In the genomic region with DNA sequence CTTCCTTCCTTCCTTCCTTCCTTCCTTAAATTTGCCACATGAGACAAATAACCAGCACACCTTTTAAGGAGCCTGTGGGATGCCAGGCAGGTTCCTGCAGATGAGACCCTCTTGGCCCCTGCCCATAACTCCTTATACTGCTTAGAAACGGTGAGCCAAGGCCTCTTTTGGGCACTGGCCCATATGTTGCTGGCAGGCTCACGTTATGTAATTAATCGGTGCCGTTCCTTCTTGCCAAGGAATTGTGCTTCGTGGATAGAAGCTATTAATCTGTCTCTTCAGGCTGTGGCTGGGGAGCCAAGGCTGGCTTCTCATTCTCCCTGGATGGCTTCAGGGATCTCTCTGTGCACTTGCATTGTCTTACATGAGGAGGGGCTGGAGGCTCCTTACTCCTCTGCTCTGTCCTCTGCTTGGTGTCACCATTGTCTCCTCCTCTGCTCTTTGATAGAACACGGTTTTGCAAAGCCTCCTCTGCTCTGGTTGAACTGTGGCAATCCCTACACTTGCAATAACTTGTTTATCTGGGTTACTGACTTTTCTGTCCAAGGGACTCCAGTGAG, we compare ENCODE assay signal across 16 mouse cellular contexts. TPM values are rescaled to one million over a fixed set of nuclear protein-coding genes. Genes with fewer than 3 reads are reported as not detected.
DNase-seq lines count a peak whose midpoint lies in the region; ATAC-seq lines count a peak whose summit lies in the region.
"Had no signal": no experiment of that assay in that cellular context is flagged by ENCODE, and none has a peak within 500 bp of the region (broad histone marks: within the 10 kb centered on the region; RNA-seq: fewer than 3 reads in every experiment).

No protein-coding gene starts in this region.

- WGBS in hindbrain, embryonic 16.5 days, result 26% methylated on average over 6 of the region's 6 CpGs
- WGBS in hindbrain, embryonic 10.5 days, result 81% methylated on average over 6 of the region's 6 CpGs

- no peak overlapping the region for H3K27ac ChIP-seq in hindbrain, embryonic 16.5 days (ENCODE audit: low read depth, low read length)
- H3K27ac ChIP-seq in hindbrain, embryonic 10.5 days, result no peak overlapping the region
- H3K27ac ChIP-seq: left cerebral cortex, adult 2 months; liver, embryonic 13.5 days had no signal

- H3K4me3 ChIP-seq in hindbrain, embryonic 16.5 days (ENCODE audit: low read length), result no peak overlapping the region
- no peak overlapping the region for H3K4me3 ChIP-seq in hindbrain, embryonic 10.5 days
- H3K4me3 ChIP-seq: left cerebral cortex, adult 2 months; liver, embryonic 13.5 days had no signal

- H3K4me2 ChIP-seq in hindbrain, embryonic 16.5 days (ENCODE audit: low read length), result no peak overlapping the region
- H3K4me2 ChIP-seq: liver, embryonic 13.5 days had no signal

- no peaks in the 10 kb centered on the region for H3K27me3 ChIP-seq in hindbrain, embryonic 16.5 days (replicated peaks; ENCODE audit: control insufficient read depth, insufficient read depth, low read length)
- H3K27me3 ChIP-seq in hindbrain, embryonic 10.5 days (ENCODE audit: insufficient read depth, poor library complexity, severe bottlenecking), result no peaks in the 10 kb centered on the region
- H3K27me3 ChIP-seq: liver, embryonic 13.5 days had no signal

- H3K4me1 ChIP-seq in hindbrain, embryonic 16.5 days (ENCODE audit: control insufficient read depth, insufficient read depth, low read depth, low read length), result no peaks in the 10 kb centered on the region; the same call in 1 of the 2 replicates
- no peaks in the 10 kb centered on the region for H3K4me1 ChIP-seq in hindbrain, embryonic 10.5 days (replicated peaks)
- H3K4me1 ChIP-seq: liver, embryonic 13.5 days had no signal

- no peaks in the 10 kb centered on the region for H3K36me3 ChIP-seq in hindbrain, embryonic 16.5 days (ENCODE audit: control insufficient read depth, insufficient read depth, low read length)
- H3K36me3 ChIP-seq in hindbrain, embryonic 10.5 days, result no peaks in the 10 kb centered on the region
- H3K36me3 ChIP-seq: liver, embryonic 13.5 days had no signal

- no peaks in the 10 kb centered on the region for H3K9me3 ChIP-seq in hindbrain, embryonic 16.5 days (ENCODE audit: control insufficient read depth, low read length)
- 0 out of 2 replicates have a peak, but pooled peaks cover 2% of the 10 kb centered on the region for H3K9me3 ChIP-seq in hindbrain, embryonic 10.5 days

- ATAC-seq in hindbrain, embryonic 16.5 days, result peak; percentile 70
- no peak for ATAC-seq in frontal cortex, adult (ENCODE audit: low TSS enrichment)
- ATAC-seq: midbrain, embryonic 16.5 days had no signal

- peak; percentile 18 for DNase-seq in adrenal gland, adult 2 months
- DNase-seq in adrenal gland, postnatal 4 days (ENCODE audit: low spot score in 2 of 2), result no peak
- DNase-seq in hindbrain, embryonic 10.5 days (ENCODE audit: low spot score), result no peak
- DNase-seq in ovary, postnatal 36 days (ENCODE audit: low spot score), result peak; percentile 13
- no peak for DNase-seq in ovary, postnatal 10 days (ENCODE audit: low spot score)
- DNase-seq in layer of hippocampus, adult 9-11 months, result peak; percentile 24
- DNase-seq: heart, adult 18-20 months; heart, postnatal 36 days; kidney, adult 9 months; liver, embryonic 13.5 days; spleen, adult 18-20 months had no signal

- H3K9ac ChIP-seq in hindbrain, embryonic 16.5 days (ENCODE audit: low read depth, low read length), result no peak overlapping the region
- H3K9ac ChIP-seq: liver, embryonic 13.5 days had no signal

RNA-seq across cellular contexts. Expression of a gene that starts 57.2 kb away (rescaled TPM):
- total RNA-seq in adrenal gland, adult 2 months (2021), result 10 to 100 TPM in 1 of 2 experiments, 1 to 10 TPM in 1; 3.7 to 20.0 TPM
- polyA plus RNA-seq in adrenal gland, adult 2 months (2012; rRNA removed), result 1.4 and 2.4 TPM in 2 replicates
- 10 to 100 TPM; 11.1 to 17.7 TPM for total RNA-seq in adrenal gland, postnatal 4 days (2021)
- 8.9 and 9.0 TPM in 2 replicates for polyA plus RNA-seq in hindbrain, embryonic 16.5 days (2015; fragmentation: Nextera tagmentation; extraction: Ambion mirVana)
- 0.95 and 1.6 TPM in 2 replicates for polyA plus RNA-seq in hindbrain, embryonic 10.5 days (2016; fragmentation: Nextera tagmentation; extraction: Ambion mirVana)
- total RNA-seq: neutrophil, adult 5-6 weeks had no signal

Comparison
In these comparisons a context has a peak if more than half of its experiments do, and no peak if none do; other contexts are left out.
1. DNase-seq: peak in adrenal gland, adult 2 months (single experiment), ovary, postnatal 36 days (single experiment) and layer of hippocampus, adult 9-11 months (single experiment); none in adrenal gland, postnatal 4 days (0 of 2), hindbrain, embryonic 10.5 days (single experiment) and ovary, postnatal 10 days (single experiment).